Mouse (Mus musculus) thymus, adult 2 months (tissue): Measurements from ENCODE around the gene Asic3.

Experiments used
- CTCF ChIP-seq: fragments of 200-500 bp; IDR thresholded peaks from 2 replicates; pipeline ENCODE4 v1.5.1; 2012; ENCODE audit warnings: mild to moderate bottlenecking, control low read depth, low read length, moderate library complexity, borderline replicate concordance; ENCODE audit not compliant: control insufficient read depth, poor library complexity, insufficient read depth; ENCODE audit errors: extremely low read depth
- POLR2A ChIP-seq: fragments of 200-500 bp; IDR thresholded peaks from 2 replicates; pipeline ENCODE4 v1.6.1; 2012; ENCODE audit warnings: mild to moderate bottlenecking, low read length, control low read depth, moderate library complexity; ENCODE audit not compliant: control insufficient read depth, poor library complexity, insufficient read depth; ENCODE audit errors: extremely low read depth

GRCm38 (mm10) chr5:24380499-24380898, 32.7 kb upstream of the Asic3 start:
- TF ChIP-seq CTCF (no peak), POLR2A (no peak)
